Mouse (Mus musculus) erythroblast, embryonic 14.5 days (primary cell): Measurements from ENCODE around the gene Arrdc2.

ENCODE experiments used
- GATA1 ChIP-seq: IDR thresholded peaks from 2 replicates; pipeline ENCODE4 v1.6.1; 2012; ENCODE audit warnings: low read length, inconsistent platforms, mixed read lengths
- TAL1 ChIP-seq: IDR thresholded peaks from 3 replicates; pipeline ENCODE4 v1.6.1; 2012; ENCODE audit warnings: low read length, inconsistent platforms, mixed read lengths

DNA sequence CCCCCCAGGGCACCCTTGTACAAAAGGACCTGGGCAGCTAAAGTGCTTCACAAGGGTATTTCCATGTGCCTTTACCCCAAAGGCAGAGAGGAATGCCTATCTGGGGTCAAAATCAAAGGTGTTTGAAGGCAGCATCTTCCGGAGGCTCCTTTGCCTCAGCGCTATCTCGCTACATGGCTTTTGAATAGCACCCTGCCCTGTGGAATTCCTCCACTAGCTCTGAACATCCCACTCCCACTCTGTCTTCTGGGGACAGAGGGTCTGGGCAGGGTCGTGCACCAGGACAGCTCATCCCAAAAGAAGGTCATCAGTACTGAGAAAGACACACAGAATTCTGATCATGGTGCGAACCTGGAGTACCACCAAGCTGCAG is 29.7 kb upstream of the Arrdc2 start:
- no peak for TF ChIP-seq GATA1
- TF ChIP-seq TAL1: no peak
